Mouse (Mus musculus) forebrain, embryonic 13.5 days (tissue): ENCODE measurements around the gene Prrc2c. TPM values are rescaled to one million over a fixed set of nuclear protein-coding genes. Genes with fewer than 3 reads are reported as not detected.
A peak's percentile ranks its signal among the peaks of the same experiment; 100 is the strongest.
"Not testable (repeated sequence)": the region's sequence is repeated elsewhere in the genome, so short reads cannot be mapped to it uniquely, and the experiment has no call there.

Experiments
- ATAC-seq: fragments of 200-750 bp; cut with Nextera tagmentation; 2 replicates; pipeline ENCODE4 v1.8.0; 2017
- H3K27ac ChIP-seq: fragments of 300-500 bp; sonication (generic); 2 replicates; pipeline ENCODE4 v1.5.1; 2015; ENCODE audit warnings: inconsistent platforms, mild to moderate bottlenecking, moderate library complexity
- H3K27me3 ChIP-seq: fragments of 300-500 bp; sonication (generic); 2 replicates; pipeline ENCODE4 v1.6.1; 2015; ENCODE audit warnings: mild to moderate bottlenecking, inconsistent platforms
- H3K36me3 ChIP-seq: fragments of 300-500 bp; sonication (generic); 2 replicates; pipeline ENCODE4 v1.6.1; 2015; ENCODE audit warnings: mild to moderate bottlenecking, inconsistent platforms; ENCODE audit not compliant: poor library complexity, severe bottlenecking
- H3K4me1 ChIP-seq: fragments of 300-500 bp; sonication (generic); 2 replicates; pipeline ENCODE4 v1.6.1; 2015; ENCODE audit warnings: inconsistent platforms
- H3K4me2 ChIP-seq: fragments of 300-500 bp; sonication (generic); 2 replicates; pipeline ENCODE4 v1.6.1; 2015; ENCODE audit warnings: inconsistent platforms, mild to moderate bottlenecking, moderate library complexity
- H3K4me3 ChIP-seq: fragments of 300-500 bp; sonication (generic); 2 replicates; pipeline ENCODE4 v1.5.1; 2015; ENCODE audit warnings: mild to moderate bottlenecking, inconsistent platforms
- H3K9ac ChIP-seq: fragments of 300-500 bp; sonication (generic); 2 replicates; pipeline ENCODE4 v1.6.1; 2015; ENCODE audit warnings: mild to moderate bottlenecking, inconsistent platforms
- H3K9me3 ChIP-seq: fragments of 300-500 bp; sonication (generic); replicated peaks from 2 replicates; pipeline ENCODE4 v1.6.1; 2016; ENCODE audit warnings: inconsistent platforms
- WGBS: fragments of 180-500 bp; shearing (Covaris S2); methylation state at CpG from one replicate; pipeline ENCODE4 v1.1.7; 2015; 5-methylcytosine and 5-hydroxymethylcytosine counted together
- polyA plus RNA-seq: library from polyadenylated mRNA; unstranded; fragments of >200 nt; fragmentation: Nextera tagmentation; extraction: Ambion mirVana; gene quantifications from 2 replicates; pipeline ENCODE4 v1.2.1, GENCODE M21; 2015

The Prrc2c gene
- polyA plus RNA-seq = 174 and 175 TPM in 2 replicates

DNA sequence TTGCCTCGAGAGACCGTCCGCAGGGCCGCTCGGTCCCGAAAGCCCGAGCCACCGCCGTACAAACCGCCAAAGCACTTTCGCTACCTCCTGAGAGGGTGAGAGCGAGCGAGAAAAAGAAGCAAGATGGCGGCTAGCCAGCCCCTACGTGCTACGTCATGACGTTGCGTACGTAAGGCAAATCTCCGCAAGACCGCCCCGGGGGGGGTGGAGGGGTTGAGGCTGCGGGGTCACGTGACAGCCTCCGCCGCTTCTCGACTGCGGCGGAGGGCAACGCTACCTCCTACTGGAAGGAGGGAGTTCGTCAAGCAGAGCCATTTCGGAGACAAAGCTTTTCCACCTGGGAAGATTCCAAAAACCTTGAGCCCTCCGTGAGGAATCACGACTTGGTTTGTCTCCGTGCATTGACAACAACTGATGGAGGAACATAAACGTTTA lies at the start of gene Prrc2c:
Gene Prrc2c (minus strand): TSS at position 156 of the 435 bp plus-strand sequence.
- H3K4me2 ChIP-seq = peak within 1 kb of the TSS; percentile 85
- H3K27ac ChIP-seq = peak within 1 kb of the TSS; percentile 98
- H3K9ac ChIP-seq = peak within 1 kb of the TSS; percentile 99
- peaks cover 33% of the 10 kb centered on the region for H3K4me1 ChIP-seq
- H3K27me3 ChIP-seq = no peaks in the 10 kb centered on the region
- peaks cover 5% of the 10 kb centered on the region; the same call in 1 of the 2 replicates for H3K36me3 ChIP-seq
- peak within 1 kb of the TSS; percentile 98 for H3K4me3 ChIP-seq
- WGBS = under 1% methylated on average over 36 of the region's 36 CpGs
- no peaks in the 10 kb centered on the region for H3K9me3 ChIP-seq
- ATAC-seq = peak; percentile 97

DNA sequence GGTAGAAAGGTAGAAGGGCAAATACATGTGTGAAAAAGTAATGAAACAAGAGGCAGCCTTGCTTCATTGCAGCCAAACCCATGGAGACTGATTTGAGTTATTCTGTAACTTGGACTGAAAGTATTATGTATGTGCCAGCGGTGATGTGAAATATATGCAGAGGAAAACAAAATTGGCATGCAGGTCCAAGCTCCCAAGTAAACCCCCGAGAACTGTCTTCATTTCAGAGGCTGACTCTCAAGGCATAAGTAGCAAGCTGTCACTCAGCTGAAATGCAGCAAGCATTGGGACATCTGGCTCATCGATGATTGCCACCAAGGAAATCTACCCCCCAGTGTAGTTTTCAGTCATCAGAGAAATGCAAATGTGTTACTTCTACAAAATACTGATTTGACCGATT lies 44.9 kb upstream of the Prrc2c start:
- no peaks in the 10 kb centered on the region for H3K27me3 ChIP-seq
- WGBS = 75% methylated on average over 4 of the region's 4 CpGs
- no peaks in the 10 kb centered on the region for H3K9me3 ChIP-seq
- no peak overlapping the region for H3K27ac ChIP-seq
- no peaks in the 10 kb centered on the region for H3K36me3 ChIP-seq
- H3K4me2 ChIP-seq = no peak overlapping the region
- no peak overlapping the region for H3K9ac ChIP-seq
- H3K4me1 ChIP-seq = no peaks in the 10 kb centered on the region
- no peak overlapping the region for H3K4me3 ChIP-seq
- no peak for ATAC-seq

DNA sequence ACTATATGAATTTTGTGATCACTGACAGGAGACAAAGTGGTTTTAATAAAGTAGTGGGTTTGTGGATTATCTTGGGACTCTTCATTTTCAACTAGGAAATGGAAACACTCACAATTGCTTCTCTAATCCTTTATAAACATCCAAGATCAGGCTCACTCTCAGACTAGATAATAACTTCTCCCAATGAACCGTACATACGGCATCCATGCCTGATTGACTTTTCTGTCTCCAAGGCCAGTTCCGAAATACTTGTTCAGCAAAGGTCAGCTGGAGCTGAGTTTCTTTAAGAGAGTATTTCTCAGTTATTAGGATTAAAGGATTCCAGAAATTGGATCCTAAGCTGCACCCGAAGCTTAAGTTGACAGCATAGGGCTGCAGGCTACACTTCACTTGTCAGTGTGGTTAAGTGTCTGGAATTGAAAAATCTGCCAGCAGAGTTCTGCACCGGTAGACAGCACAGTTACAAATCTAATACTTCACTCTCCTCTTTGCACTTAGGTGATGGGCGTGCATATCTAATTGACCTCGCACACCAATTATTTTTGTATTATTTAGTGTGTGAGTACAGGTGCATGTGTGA lies 43.4 kb upstream of the Prrc2c start:
- no peaks in the 10 kb centered on the region for H3K36me3 ChIP-seq
- no peaks in the 10 kb centered on the region for H3K27me3 ChIP-seq
- H3K4me3 ChIP-seq = no peak overlapping the region
- H3K9me3 ChIP-seq = no peaks in the 10 kb centered on the region
- no peak overlapping the region for H3K4me2 ChIP-seq
- H3K4me1 ChIP-seq = no peaks in the 10 kb centered on the region
- ATAC-seq = no peak
- H3K27ac ChIP-seq = no peak overlapping the region
- no peak overlapping the region for H3K9ac ChIP-seq
- 80% methylated on average over 7 of the region's 7 CpGs for WGBS

DNA sequence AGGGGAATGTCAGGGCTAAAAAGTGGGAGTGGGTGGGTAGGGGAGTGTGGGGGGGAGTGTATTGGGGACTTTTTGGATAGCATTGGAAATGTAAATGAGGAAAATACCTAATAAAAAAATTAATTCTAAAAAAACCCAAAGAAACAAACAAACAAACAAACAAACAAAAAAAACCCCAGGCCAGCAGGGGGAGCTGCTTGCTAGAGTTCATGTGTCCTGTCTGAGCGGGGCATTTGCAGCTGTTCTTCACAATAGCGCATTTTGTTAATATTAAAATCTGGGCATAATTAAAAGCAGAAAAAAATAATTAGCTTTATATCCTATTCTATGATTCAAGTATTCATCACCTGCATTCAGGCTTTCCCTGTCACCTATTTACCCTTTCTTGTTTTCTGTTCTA lies 40.7 kb upstream of the Prrc2c start:
- H3K4me3 ChIP-seq, H3K4me1 ChIP-seq, ATAC-seq, H3K9ac ChIP-seq, H3K36me3 ChIP-seq, H3K4me2 ChIP-seq, H3K9me3 ChIP-seq, H3K27me3 ChIP-seq, H3K27ac ChIP-seq: not testable (repeated sequence)
- WGBS = 91% methylated on average over 2 of the region's 2 CpGs

DNA sequence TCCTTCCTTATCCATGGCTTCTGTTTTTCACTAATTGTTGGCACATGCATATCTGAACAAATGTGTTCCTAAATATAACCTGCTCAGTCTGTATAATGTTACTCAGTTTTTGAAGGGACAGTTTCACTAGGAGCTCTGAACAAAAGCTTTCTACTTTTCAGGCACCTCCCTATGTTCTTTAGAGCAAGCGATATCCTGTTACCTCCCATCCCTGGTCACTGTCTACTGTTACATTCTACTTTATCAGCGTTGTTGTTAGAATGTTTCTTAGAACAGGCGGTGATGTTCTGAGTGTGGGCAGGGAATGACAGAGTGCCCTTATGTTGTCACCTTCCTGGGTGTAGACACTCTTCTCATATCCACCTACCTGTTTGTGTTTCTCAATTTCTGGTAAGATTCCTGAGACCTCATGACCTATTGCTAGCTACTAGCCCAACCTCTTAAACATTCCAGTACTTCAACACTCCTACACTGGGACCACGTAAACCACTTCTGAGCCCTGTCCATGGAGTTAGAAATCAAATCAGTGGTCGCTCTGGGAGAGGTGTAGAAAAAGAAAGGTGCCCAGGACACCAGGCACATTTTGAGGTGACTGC lies 37.7 kb upstream of the Prrc2c start:
- no peaks in the 10 kb centered on the region for H3K36me3 ChIP-seq
- 90% methylated on average over 5 of the region's 5 CpGs for WGBS
- H3K9me3 ChIP-seq = no peaks in the 10 kb centered on the region

DNA sequence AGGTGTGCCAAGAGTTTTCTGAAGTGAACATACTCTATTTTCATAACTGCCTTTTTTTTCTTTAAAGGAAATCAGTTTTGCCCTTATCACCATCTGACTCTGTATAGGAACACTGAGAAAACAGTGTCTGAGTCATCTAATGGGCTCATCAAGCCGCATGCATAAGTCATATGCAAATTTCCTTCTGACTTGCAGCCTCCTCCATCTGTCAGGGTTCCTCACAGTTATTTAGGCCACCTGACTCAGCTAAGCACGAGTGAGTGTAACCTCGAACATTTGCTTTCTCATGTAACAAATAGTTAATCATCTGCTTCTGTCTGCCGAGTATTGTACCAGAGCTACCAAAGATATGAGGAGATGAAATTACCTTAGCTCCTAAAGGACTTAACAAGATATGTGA lies 33.3 kb upstream of the Prrc2c start:
- Histone ChIP-seq H3K9me3 (no peaks in the 10 kb centered on the region), H3K27ac (no peak overlapping the region), H3K9ac (no peak overlapping the region), H3K4me3 (no peak overlapping the region), H3K4me2 (no peak overlapping the region), H3K27me3 (no peaks in the 10 kb centered on the region), H3K36me3 (no peaks in the 10 kb centered on the region), H3K4me1 (peaks cover 3% of the 10 kb centered on the region; the same call in 1 of the 2 replicates)
- peak; percentile 88 for ATAC-seq
- 66% methylated on average over 4 of the region's 4 CpGs for WGBS

More for the DNA sequence above, 37.7 kb upstream of the Prrc2c start:
- Histone ChIP-seq H3K4me2 (no peak overlapping the region), H3K4me3 (no peak overlapping the region), H3K9ac (no peak overlapping the region), H3K27me3 (no peaks in the 10 kb centered on the region), H3K27ac (no peak overlapping the region), H3K4me1 (peaks cover 3% of the 10 kb centered on the region; the same call in 1 of the 2 replicates)
- no peak for ATAC-seq

GRCm38 (mm10) chr1:162771617-162772360 lies 31.4 kb upstream of the Prrc2c start:
- H3K4me2 ChIP-seq = no peak overlapping the region
- H3K27ac ChIP-seq = no peak overlapping the region
- no peak overlapping the region for H3K4me3 ChIP-seq
- H3K27me3 ChIP-seq = no peaks in the 10 kb centered on the region
- no peak overlapping the region for H3K9ac ChIP-seq
- 62% methylated on average over 4 of the region's 4 CpGs for whole genome bisulfite sequencing
- H3K9me3 ChIP-seq = no peaks in the 10 kb centered on the region
- no peaks in the 10 kb centered on the region for H3K36me3 ChIP-seq
- no peak for ATAC-seq
- peaks cover 3% of the 10 kb centered on the region; the same call in 1 of the 2 replicates for H3K4me1 ChIP-seq

- Histone ChIP-seq H3K27me3 (no peaks in the 10 kb centered on the region), H3K9ac (no peak overlapping the region), H3K4me3 (no peak overlapping the region), H3K27ac (no peak overlapping the region), H3K4me1 (no peaks in the 10 kb centered on the region), H3K9me3 (no peaks in the 10 kb centered on the region), H3K4me2 (no peak overlapping the region), H3K36me3 (no peaks in the 10 kb centered on the region)
- no peak for ATAC-seq
- WGBS = 92% methylated on average over 6 of the region's 6 CpGs
These were observed 11.7 kb upstream of the Prrc2c start for GRCm38 (mm10) chr1:162752009-162752408.

DNA sequence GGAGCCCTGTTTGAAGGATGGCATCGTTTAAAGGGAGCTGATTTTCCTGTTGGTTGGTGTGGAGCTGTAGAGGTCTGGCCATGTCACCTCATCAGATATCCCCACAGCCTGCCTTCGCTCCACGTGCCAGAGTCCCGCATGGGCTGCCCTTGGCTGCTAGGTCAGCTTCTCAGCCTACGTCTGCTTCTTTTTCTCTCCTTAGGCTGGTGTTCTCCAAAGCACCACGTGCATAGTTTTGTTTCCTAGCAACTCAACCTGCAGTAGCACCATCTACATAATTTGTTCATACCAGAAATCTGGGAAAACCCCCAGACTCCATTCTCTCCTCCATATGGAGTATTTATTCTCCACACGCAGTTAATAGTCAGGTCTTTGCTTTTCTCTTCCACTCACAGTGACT lies 9.3 kb upstream of the Prrc2c start:
- Histone ChIP-seq H3K27ac (no peak overlapping the region), H3K9me3 (no peaks in the 10 kb centered on the region), H3K4me1 (no peaks in the 10 kb centered on the region), H3K27me3 (no peaks in the 10 kb centered on the region), H3K36me3 (no peaks in the 10 kb centered on the region), H3K4me3 (no peak overlapping the region), H3K4me2 (no peak overlapping the region), H3K9ac (no peak overlapping the region)
- no peak for ATAC-seq
- WGBS = 80% methylated on average over 7 of the region's 7 CpGs

DNA sequence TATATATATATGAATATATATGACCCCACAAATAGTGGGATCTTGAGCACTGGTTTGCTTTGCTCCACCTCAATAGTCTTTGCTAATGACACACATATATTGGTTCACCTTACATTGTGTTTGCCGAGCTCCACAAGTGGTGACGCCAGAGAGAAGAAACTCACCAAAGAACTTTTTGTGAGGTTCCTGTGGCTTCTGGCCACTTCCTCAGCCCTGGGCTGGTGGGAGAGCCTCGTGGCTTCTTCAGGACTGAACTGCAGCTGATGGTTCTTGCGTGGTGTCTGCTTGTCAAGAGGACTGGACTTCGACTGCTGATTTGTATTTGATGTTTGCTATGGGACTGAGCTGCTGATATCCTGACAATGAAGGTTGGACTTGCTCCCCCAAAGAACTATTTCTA lies 8.4 kb upstream of the Prrc2c start:
- no peaks in the 10 kb centered on the region for H3K9me3 ChIP-seq
- 86% methylated on average over 5 of the region's 5 CpGs for WGBS
- no peak for ATAC-seq

GRCm38 (mm10) chr1:162739831-162740394 lies 443 bp downstream of the Prrc2c start:
- H3K27ac ChIP-seq = peak overlapping the region; percentile 98
- H3K36me3 ChIP-seq = peaks cover 5% of the 10 kb centered on the region; the same call in 1 of the 2 replicates
- peaks cover 33% of the 10 kb centered on the region for H3K4me1 ChIP-seq
- H3K27me3 ChIP-seq = no peaks in the 10 kb centered on the region
- no peaks in the 10 kb centered on the region for H3K9me3 ChIP-seq
- ATAC-seq = peak; percentile 90
- peak overlapping the region; percentile 85 for H3K4me2 ChIP-seq
- WGBS = under 1% methylated on average over 44 of the region's 58 CpGs
- H3K9ac ChIP-seq = peak overlapping the region; percentile 99
- H3K4me3 ChIP-seq = peak overlapping the region; percentile 98

More for the DNA sequence above, 8.4 kb upstream of the Prrc2c start:
- no peaks in the 10 kb centered on the region for H3K27me3 ChIP-seq
- H3K4me3 ChIP-seq = no peak overlapping the region
- H3K4me2 ChIP-seq = no peak overlapping the region
- no peak overlapping the region for H3K9ac ChIP-seq
- no peaks in the 10 kb centered on the region for H3K36me3 ChIP-seq
- H3K27ac ChIP-seq = no peak overlapping the region
- H3K4me1 ChIP-seq = no peaks in the 10 kb centered on the region

GRCm38 (mm10) chr1:162739406-162739805 lies 950 bp downstream of the Prrc2c start:
- peaks cover 35% of the 10 kb centered on the region for H3K4me1 ChIP-seq
- H3K27me3 ChIP-seq = no peaks in the 10 kb centered on the region
- peak overlapping the region; percentile 98 for H3K4me3 ChIP-seq
- under 1% methylated on average over 10 of the region's 10 CpGs for WGBS
- H3K4me2 ChIP-seq = peak overlapping the region; percentile 85
- ATAC-seq = no peak
- H3K9me3 ChIP-seq = no peaks in the 10 kb centered on the region
- peak overlapping the region; percentile 99 for H3K9ac ChIP-seq
- peak overlapping the region; percentile 98 for H3K27ac ChIP-seq
- peaks cover 5% of the 10 kb centered on the region; the same call in 1 of the 2 replicates for H3K36me3 ChIP-seq
